Comparison of ENCODE assay signal across 13 mouse cellular contexts in the genomic region with DNA sequence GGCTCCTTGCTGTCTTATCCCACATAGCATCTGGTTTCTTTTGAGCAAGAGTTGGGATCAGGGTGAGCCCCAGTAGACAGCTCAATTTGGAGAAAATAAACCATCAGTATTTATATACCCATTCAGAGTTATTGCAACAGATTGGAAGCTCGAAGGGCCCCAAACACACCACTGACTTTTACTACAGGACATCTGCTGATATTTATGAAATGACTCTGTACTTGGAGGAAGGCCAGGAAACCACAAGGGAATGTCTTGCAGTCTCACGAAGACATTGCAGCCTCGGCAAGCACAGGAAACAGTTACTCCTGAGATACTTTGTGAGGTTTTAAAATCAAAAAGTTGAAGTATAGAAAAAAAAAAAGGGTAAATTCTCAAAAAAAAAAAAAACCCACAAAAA.
A peak's percentile ranks its signal among the peaks of the same experiment; 100 is the strongest.
DNase-seq lines count a peak whose midpoint lies in the region; ATAC-seq and TF ChIP-seq lines count a peak whose summit lies in the region.
"Had no signal": no experiment of that assay in that cellular context is flagged by ENCODE, and none has a peak within 500 bp of the region (broad histone marks: within the 10 kb centered on the region; RNA-seq: fewer than 3 reads in every experiment).

No protein-coding gene starts in this region.

- peak; percentile 69; the same call in 1 of the 2 replicates for ATAC-seq in frontal cortex, adult (ENCODE audit: low TSS enrichment)
- ATAC-seq: inflammation-experienced regulatory T-cells, adult 6 months; liver, embryonic 12.5 days; midbrain, embryonic 16.5 days had no signal

- no peak for DNase-seq in frontal cortex, postnatal 10 days (ENCODE audit: low spot score in 2 of 2)
- peak; percentile 12 for DNase-seq in layer of hippocampus, adult 11-12 months (ENCODE audit: low spot score)
- DNase-seq in layer of hippocampus, postnatal 25 days (ENCODE audit: extremely low spot score in 1 of 2, low spot score in 1 of 2), result no peak
- peak; percentile 13 for DNase-seq in MN1 (ENCODE audit: low spot score)
- DNase-seq in layer of hippocampus, adult 2 months (ENCODE audit: low spot score in 2 of 2), result peak; percentile 9 to 46
- DNase-seq in thymus, adult 18-20 months, result no peak
- DNase-seq in B cell, adult 2 months, result no peak

- no peak for TF ChIP-seq CTCF in layer of hippocampus, adult 2 months (conservative IDR thresholded peaks at IDR 0.05)

- no peak overlapping the region for H3K27ac ChIP-seq in layer of hippocampus, adult 2 months
- H3K27ac ChIP-seq: liver, embryonic 12.5 days; macrophage had no signal

- no peak overlapping the region for H3K4me3 ChIP-seq in layer of hippocampus, adult 2 months
- H3K4me3 ChIP-seq: erythroblast, embryonic 14.5 days; liver, embryonic 12.5 days had no signal

Comparison
In these comparisons a context has a peak if more than half of its experiments do, and no peak if none do; other contexts are left out.
1. DNase-seq: peak in layer of hippocampus, adult 11-12 months (single experiment), MN1 (single experiment) and layer of hippocampus, adult 2 months (2 of 2); none in frontal cortex, postnatal 10 days (0 of 2), layer of hippocampus, postnatal 25 days (0 of 2), thymus, adult 18-20 months (0 of 2) and B cell, adult 2 months (0 of 2).